Mouse (Mus musculus) ES-Bruce4 (cell line): ENCODE results near the gene Cep83.

Source experiments
- CTCF ChIP-seq: IDR thresholded peaks from one replicate; pipeline ENCODE4 v1.8.1; 2011; ENCODE audit warnings: low read depth, low read length
- EP300 ChIP-seq: IDR thresholded peaks from 2 replicates; pipeline ENCODE4 v1.6.1; 2011; ENCODE audit warnings: low read depth, low read length; ENCODE audit not compliant: insufficient read depth
- POLR2A ChIP-seq: IDR thresholded peaks from one replicate; pipeline ENCODE4 v1.8.1; 2011; ENCODE audit warnings: low read length; ENCODE audit not compliant: insufficient read depth

GRCm38 (mm10) chr10:94688420-94689175, at the start of gene Cep83:
- TF ChIP-seq EP300 (no peak), POLR2A (no peak), CTCF (no peak)
